Mouse (Mus musculus) midbrain, embryonic 13.5 days (tissue): ENCODE results near the gene Kcnk3. TPM values are rescaled to one million over a fixed set of nuclear protein-coding genes. Genes with fewer than 3 reads are reported as not detected.

Source experiments
- ATAC-seq: fragments of 200-750 bp; cut with Nextera tagmentation; 2 replicates; pipeline ENCODE4 v1.8.0; 2017; ENCODE audit warnings: mild to moderate bottlenecking, moderate TSS enrichment, moderate library complexity
- H3K27ac ChIP-seq: fragments of 300-500 bp; sonication (generic); 2 replicates; pipeline ENCODE4 v1.5.1; 2015; ENCODE audit warnings: inconsistent platforms, mild to moderate bottlenecking, moderate library complexity
- H3K27me3 ChIP-seq: fragments of 300-500 bp; sonication (generic); 2 replicates; pipeline ENCODE4 v1.6.1; 2015; ENCODE audit warnings: mild to moderate bottlenecking, inconsistent platforms
- H3K36me3 ChIP-seq: fragments of 300-500 bp; sonication (generic); 2 replicates; pipeline ENCODE4 v1.6.1; 2015; ENCODE audit warnings: mild to moderate bottlenecking, inconsistent platforms
- H3K4me1 ChIP-seq: fragments of 300-500 bp; sonication (generic); replicated peaks from 2 replicates; pipeline ENCODE4 v1.6.1; 2015; ENCODE audit warnings: inconsistent platforms
- H3K4me2 ChIP-seq: fragments of 300-500 bp; sonication (generic); replicated peaks from 2 replicates; pipeline ENCODE4 v1.6.1; 2015; ENCODE audit warnings: moderate library complexity, mild to moderate bottlenecking, inconsistent platforms
- H3K4me3 ChIP-seq: fragments of 300-500 bp; sonication (generic); replicated peaks from 2 replicates; pipeline ENCODE4 v1.5.1; 2015; ENCODE audit warnings: mild to moderate bottlenecking, inconsistent platforms
- H3K9ac ChIP-seq: fragments of 300-500 bp; sonication (generic); replicated peaks from 2 replicates; pipeline ENCODE4 v1.6.1; 2015; ENCODE audit warnings: mild to moderate bottlenecking, inconsistent platforms
- H3K9me3 ChIP-seq: fragments of 300-500 bp; sonication (generic); 2 replicates; pipeline ENCODE4 v1.6.1; 2016; ENCODE audit warnings: mild to moderate bottlenecking, inconsistent platforms
- WGBS: fragments of 180-500 bp; shearing (Covaris S2); methylation state at CpG from one replicate; pipeline ENCODE4 v1.1.7; 2015; 5-methylcytosine and 5-hydroxymethylcytosine counted together
- polyA plus RNA-seq: library from polyadenylated mRNA; unstranded; fragments of >200 nt; fragmentation: Nextera tagmentation; extraction: Ambion mirVana; gene quantifications from 2 replicates; pipeline ENCODE4 v1.2.1, GENCODE M21; 2015

The Kcnk3 gene
- polyA plus RNA-seq, 1 experiment from 2014 or later: 1.9 TPM

DNA sequence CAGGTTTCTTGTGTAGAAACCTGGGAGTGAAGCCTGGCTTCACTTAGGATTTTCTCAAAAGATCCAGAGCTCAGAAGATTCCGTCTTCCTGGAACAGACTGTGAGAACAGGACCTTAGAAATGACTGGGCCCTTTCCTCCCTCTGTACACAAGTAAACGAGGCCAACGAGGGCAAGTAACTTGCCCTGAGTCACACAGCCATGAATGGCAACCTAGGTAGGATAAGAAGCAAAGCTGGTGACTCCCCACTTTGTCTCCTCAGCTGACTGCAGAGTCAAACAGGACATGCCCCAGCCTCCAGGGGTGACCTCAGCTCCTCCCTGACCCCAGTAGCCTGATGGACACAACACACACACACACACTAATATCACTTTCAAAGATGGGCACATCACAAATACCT lies 37.4 kb downstream of the Kcnk3 start:
- no peak for ATAC-seq
- Histone ChIP-seq H3K4me1 (peaks cover 14% of the 10 kb centered on the region), H3K4me3 (no peak overlapping the region), H3K27me3 (peaks cover 47% of the 10 kb centered on the region), H3K27ac (no peak overlapping the region), H3K9ac (no peak overlapping the region), H3K9me3 (no peaks in the 10 kb centered on the region), H3K4me2 (no peak overlapping the region), H3K36me3 (no peaks in the 10 kb centered on the region)
- WGBS: 81% methylated on average over 3 of the region's 3 CpGs

DNA sequence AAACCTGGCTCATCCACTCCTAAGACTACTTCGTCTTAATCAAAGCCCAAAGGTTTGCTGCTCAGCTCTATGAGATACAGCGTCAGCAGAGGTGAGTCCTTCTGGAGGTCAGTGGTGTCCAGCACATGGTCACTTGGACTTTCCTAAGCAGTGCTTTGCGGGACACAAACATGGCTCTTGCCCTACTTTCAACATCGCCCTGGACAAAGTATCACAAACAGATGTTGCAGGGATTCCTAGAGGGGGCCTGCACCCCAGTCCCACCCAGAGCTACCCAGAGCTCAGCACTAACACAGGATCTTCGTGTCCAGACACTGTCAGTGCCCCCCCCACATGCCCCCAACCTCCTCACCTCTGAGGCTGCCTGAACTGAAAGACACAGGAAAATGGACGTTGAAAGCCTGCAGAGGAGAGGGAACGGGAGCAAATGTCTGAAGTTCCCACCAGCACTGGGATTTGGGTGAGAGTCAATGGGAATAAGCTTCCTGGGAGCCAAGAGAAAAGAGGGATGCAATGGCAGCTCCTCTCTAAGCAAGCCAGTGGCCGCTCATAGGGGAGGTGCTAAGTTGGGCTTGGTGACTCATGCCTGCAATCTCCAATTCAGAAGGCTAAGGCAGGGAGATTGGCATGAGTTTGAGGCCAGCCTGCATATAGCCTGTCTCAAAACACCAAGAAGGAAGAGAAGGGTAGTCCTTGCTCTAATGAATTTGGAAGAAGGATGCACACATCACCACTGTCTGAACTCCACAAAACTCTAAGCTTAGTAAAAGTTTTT lies 38.5 kb downstream of the Kcnk3 start:
- H3K4me3 ChIP-seq: no peak overlapping the region
- H3K4me1 ChIP-seq: peaks cover 14% of the 10 kb centered on the region
- 83% methylated on average over 8 of the region's 8 CpGs for WGBS
- peaks cover 35% of the 10 kb centered on the region for H3K27me3 ChIP-seq
- H3K27ac ChIP-seq: no peak overlapping the region
- no peak for ATAC-seq
- H3K36me3 ChIP-seq: no peaks in the 10 kb centered on the region
- no peaks in the 10 kb centered on the region for H3K9me3 ChIP-seq
- H3K9ac ChIP-seq: no peak overlapping the region
- H3K4me2 ChIP-seq: no peak overlapping the region

DNA sequence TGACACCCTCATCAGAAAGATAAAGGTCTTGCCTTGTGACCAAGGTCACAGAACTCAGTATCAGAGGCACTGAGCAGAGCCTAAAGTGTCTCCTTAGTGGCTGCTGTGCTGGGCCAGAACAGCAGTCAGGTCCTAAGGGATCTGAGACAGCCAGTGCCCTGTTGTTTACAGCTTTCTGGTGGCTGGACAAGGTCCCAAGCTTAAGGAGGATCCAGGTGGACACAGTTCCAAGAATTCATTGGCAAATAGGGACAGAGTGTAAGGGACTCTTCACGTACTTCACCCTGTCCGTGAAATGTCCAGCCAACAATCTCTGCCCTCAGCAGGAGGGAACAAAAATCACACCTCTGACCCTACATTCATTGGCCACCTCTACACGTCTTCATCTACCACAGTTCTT lies 40.5 kb downstream of the Kcnk3 start:
- H3K9ac ChIP-seq: no peak overlapping the region
- 86% methylated on average over 3 of the region's 3 CpGs for WGBS
- no peak overlapping the region for H3K27ac ChIP-seq
- no peaks in the 10 kb centered on the region for H3K36me3 ChIP-seq
- H3K4me2 ChIP-seq: no peak overlapping the region
- no peaks in the 10 kb centered on the region for H3K4me1 ChIP-seq
- no peak overlapping the region for H3K4me3 ChIP-seq
- H3K27me3 ChIP-seq: peaks cover 15% of the 10 kb centered on the region
- ATAC-seq: no peak
- no peaks in the 10 kb centered on the region for H3K9me3 ChIP-seq

DNA sequence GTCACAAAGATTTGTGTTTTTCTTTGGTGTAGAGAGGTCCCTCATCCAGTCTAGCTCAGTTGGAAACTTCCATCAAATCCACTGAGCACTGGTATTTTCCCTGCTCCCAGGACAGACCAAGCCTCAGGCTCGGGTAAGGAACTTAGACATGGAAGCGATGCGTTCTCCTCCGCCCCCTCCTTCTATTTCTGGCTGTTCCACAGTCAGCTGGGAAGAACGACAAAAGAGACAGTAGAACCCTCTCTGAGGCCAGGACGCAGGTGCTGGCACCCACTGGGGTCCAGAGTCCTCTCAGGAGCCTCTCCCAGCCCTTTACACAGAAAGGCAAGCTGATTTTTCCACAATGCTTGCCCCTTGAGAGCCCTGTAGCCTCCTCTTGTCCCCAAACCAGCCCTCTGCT lies 42.4 kb downstream of the Kcnk3 start:
- Histone ChIP-seq H3K27ac (no peak overlapping the region), H3K4me1 (no peaks in the 10 kb centered on the region), H3K4me3 (no peak overlapping the region), H3K9ac (no peak overlapping the region), H3K36me3 (no peaks in the 10 kb centered on the region), H3K4me2 (no peak overlapping the region), H3K27me3 (0 out of 2 replicates have a peak, but pooled peaks cover 4% of the 10 kb centered on the region), H3K9me3 (no peaks in the 10 kb centered on the region)
- ATAC-seq: no peak
- WGBS: 81% methylated on average over 6 of the region's 6 CpGs

DNA sequence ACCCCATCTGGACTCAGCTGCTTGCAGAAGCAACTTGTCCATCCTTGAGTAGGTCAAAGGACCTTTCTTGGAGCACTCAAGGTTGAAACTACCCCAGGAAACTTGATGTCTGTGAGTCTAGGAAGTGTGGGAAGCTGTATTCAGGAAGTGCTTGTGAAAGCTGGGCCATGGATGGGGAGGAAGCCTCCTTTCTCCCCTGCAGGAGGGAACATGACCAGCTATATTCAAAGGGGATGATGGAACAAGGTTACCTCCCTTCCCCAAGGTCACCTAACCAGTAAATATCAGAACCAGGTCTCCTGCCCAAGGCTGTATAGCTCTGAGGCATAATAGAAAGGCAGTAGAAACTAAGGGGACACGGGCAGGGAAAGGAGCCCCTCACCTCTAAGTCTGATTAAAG lies 44.2 kb downstream of the Kcnk3 start:
- 77% methylated on average over 1 of the region's 1 CpGs for WGBS
- H3K9me3 ChIP-seq: no peaks in the 10 kb centered on the region
- H3K9ac ChIP-seq: no peak overlapping the region
- no peak overlapping the region for H3K27ac ChIP-seq
- ATAC-seq: no peak
- no peaks in the 10 kb centered on the region for H3K36me3 ChIP-seq
- no peaks in the 10 kb centered on the region for H3K27me3 ChIP-seq
- H3K4me3 ChIP-seq: no peak overlapping the region
- no peaks in the 10 kb centered on the region for H3K4me1 ChIP-seq
- H3K4me2 ChIP-seq: no peak overlapping the region

DNA sequence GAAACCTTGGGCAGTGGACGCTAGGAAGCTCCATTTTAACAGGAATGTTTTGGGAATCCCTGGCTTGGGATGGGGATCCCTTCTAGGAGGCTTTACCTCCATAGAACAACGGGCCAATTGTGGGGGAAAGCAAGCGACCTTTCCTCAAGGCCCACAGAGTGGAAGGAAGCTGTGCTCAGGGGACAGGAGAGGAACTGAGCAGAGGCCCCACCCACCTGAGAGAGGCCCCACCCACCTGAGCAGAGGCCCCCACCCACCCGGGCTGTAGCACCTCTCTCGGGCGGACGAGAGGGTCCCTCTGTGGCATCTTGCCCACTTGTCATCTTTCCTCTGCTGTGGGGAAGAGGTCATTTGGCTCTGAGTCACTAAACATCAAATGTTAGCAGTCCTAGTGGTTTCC lies 49.0 kb downstream of the Kcnk3 start:
- Histone ChIP-seq H3K36me3 (no peaks in the 10 kb centered on the region), H3K4me2 (no peak overlapping the region), H3K9ac (no peak overlapping the region), H3K4me1 (no peaks in the 10 kb centered on the region), H3K27me3 (no peaks in the 10 kb centered on the region), H3K4me3 (no peak overlapping the region), H3K27ac (no peak overlapping the region), H3K9me3 (no peaks in the 10 kb centered on the region)
- WGBS: 68% methylated on average over 7 of the region's 7 CpGs
- ATAC-seq: no peak

DNA sequence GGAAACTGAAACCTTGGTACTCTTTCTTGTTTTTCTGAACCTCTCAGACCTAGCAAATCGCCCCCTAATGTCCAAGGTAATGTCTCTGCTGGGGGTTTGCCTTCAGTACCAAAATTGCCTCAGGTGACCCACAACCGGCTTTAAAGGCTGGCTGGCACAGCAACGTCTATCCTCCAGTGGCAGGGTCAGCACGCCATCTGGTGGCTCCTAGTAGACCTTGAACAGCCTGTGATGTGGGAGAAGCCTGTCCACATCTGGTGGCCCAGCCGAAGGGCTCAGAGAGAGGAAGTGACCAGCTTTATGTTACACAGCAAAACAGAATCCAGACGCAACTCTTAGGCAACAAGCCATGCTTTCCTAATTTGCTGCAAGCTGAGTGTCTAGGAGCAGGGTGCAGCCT lies 50.1 kb downstream of the Kcnk3 start:
- Histone ChIP-seq H3K27me3 (no peaks in the 10 kb centered on the region), H3K4me2 (no peak overlapping the region), H3K4me3 (no peak overlapping the region), H3K36me3 (no peaks in the 10 kb centered on the region), H3K27ac (no peak overlapping the region), H3K9ac (no peak overlapping the region), H3K4me1 (no peaks in the 10 kb centered on the region), H3K9me3 (no peaks in the 10 kb centered on the region)
- peak; percentile 72 for ATAC-seq
- WGBS: 6% methylated on average over 6 of the region's 6 CpGs

DNA sequence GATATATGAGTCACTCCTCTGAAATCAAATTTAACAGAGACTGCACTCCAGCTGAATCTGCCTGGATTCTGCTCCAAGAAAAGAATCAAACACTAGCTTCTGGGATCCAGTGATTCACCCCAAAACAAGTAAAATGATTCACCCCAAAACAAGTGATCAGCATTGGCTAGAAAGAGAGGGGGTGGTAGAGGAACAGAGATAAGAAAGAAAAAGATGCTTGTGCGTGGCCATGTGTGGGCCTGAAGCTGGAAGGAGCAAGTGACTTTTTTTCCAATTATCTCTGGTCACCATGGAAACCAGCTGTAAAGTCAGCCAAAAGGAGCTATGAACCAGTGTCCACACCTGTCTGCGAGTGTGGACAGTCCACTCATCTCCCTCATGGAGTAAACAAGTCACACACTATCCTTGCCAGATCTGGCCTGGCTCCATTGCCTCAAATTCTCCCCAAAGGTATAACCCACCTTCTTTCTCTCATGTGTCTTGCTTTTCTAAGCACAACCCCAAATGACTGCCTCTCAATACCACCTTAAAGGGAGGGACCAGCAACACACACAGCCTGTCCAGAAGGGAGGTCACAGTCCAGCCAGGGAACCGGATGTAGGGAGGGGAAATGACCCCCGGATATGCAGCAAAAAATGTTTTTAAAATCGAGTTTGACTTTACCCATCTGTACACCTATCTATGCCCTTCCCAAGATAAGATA lies 55.7 kb downstream of the Kcnk3 start:
- H3K4me1 ChIP-seq: peaks cover 12% of the 10 kb centered on the region
- H3K9ac ChIP-seq: no peak overlapping the region
- no peak overlapping the region for H3K4me3 ChIP-seq
- no peaks in the 10 kb centered on the region for H3K9me3 ChIP-seq
- no peak for ATAC-seq
- no peak overlapping the region for H3K27ac ChIP-seq
- no peaks in the 10 kb centered on the region for H3K36me3 ChIP-seq
- WGBS: 62% methylated on average over 5 of the region's 5 CpGs
- no peaks in the 10 kb centered on the region; the same call in 1 of the 2 replicates for H3K27me3 ChIP-seq
- no peak overlapping the region for H3K4me2 ChIP-seq

DNA sequence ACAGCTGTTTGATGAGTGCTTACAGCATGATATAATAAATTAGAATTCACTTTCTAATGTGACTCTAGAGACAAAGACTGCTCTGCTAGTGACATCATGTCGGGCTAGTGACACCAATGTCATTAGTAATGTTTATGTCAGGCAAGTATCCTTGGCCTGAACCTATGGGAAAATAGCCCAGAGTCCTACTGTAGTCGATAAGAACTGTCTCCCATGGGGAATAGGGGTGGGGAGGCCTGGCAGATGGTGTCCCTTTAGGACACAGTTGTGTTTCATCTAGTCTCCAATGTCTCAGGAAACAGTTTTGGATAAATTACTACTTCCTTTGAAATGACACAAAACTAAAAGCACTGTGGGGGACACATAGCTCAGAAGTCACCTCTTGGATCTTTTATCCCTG lies 58.1 kb downstream of the Kcnk3 start:
- H3K4me2 ChIP-seq: no peak overlapping the region
- H3K27me3 ChIP-seq: no peaks in the 10 kb centered on the region; the same call in 1 of the 2 replicates
- H3K4me3 ChIP-seq: no peak overlapping the region
- 82% methylated on average over 2 of the region's 2 CpGs for WGBS
- H3K36me3 ChIP-seq: no peaks in the 10 kb centered on the region
- H3K9ac ChIP-seq: no peak overlapping the region
- H3K9me3 ChIP-seq: no peaks in the 10 kb centered on the region
- no peak overlapping the region for H3K27ac ChIP-seq
- H3K4me1 ChIP-seq: peaks cover 20% of the 10 kb centered on the region
- no peak for ATAC-seq

DNA sequence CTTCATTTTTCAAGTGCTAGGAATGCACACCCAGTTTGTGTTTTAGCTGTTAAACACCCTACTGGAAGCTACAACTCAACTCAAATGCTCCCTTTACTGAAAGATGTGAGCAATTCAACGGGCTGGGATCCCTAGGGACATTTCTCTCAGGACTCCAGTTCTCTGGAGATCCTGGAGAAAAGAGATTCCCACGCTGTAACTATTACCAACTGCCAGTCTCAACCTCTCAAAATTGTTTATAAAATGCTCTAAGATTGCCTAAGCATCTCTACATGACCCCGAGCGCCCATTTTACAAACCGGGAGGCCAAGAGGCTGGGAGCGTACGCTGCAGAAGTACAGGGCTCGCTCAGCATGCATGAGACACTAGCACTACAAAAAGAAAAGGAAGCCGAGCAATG lies 59.4 kb downstream of the Kcnk3 start:
- no peaks in the 10 kb centered on the region; the same call in 1 of the 2 replicates for H3K27me3 ChIP-seq
- WGBS: 15% methylated on average over 9 of the region's 9 CpGs
- peak overlapping the region; percentile 73 for H3K27ac ChIP-seq
- peak overlapping the region; percentile 92 for H3K4me3 ChIP-seq
- H3K36me3 ChIP-seq: 0 out of 2 replicates have a peak, but pooled peaks cover 5% of the 10 kb centered on the region
- H3K4me1 ChIP-seq: peaks cover 20% of the 10 kb centered on the region
- ATAC-seq: no peak; the same call in 1 of the 2 replicates
- H3K4me2 ChIP-seq: peak overlapping the region; percentile 94
- peak overlapping the region; percentile 83 for H3K9ac ChIP-seq
- no peaks in the 10 kb centered on the region for H3K9me3 ChIP-seq

DNA sequence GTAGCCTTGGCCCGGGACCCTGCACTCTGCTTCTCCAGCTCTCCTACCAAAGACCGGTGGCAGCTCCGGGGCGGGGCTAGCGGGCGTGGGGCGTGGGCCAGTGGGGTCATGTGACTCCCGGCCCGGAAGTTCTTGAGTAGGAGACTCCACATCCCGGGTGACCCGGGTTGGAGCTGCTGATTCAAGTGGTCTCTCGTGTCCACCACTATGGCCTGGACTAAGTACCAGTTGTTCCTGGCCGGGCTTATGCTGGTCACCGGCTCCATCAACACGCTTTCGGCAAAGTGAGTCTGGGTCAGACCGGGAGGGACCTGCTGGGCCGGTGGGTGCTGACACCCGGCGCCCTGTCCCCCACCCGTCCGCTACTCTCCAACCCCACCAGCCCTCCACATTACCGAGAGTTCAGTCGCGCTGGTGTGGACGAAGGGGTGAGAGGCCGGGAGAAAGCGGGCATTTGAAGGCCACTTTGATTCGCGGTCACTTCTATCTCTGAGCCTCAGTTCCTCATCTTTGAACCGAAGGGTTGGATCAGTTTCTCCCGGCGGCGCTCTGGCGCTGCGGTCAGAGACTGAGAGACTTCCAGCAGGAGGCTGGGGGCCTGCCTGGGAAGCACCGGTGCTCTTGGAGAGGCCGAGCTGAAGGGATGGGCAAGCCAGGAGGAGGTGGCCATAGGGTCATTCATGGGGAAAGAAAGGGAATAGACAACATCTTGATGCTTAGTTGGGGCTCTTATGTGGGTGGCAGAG lies 60.0 kb downstream of the Kcnk3 start, which contains the start of gene Slc35f6:
Gene Slc35f6 (plus strand): TSS at position 119 of the 746 bp plus-strand sequence.
- Histone ChIP-seq H3K4me2 (peak within 1 kb of the TSS; percentile 94), H3K4me1 (peaks cover 20% of the 10 kb centered on the region), H3K4me3 (peak within 1 kb of the TSS; percentile 92), H3K9me3 (no peaks in the 10 kb centered on the region), H3K27me3 (no peaks in the 10 kb centered on the region; the same call in 1 of the 2 replicates), H3K36me3 (0 out of 2 replicates have a peak, but pooled peaks cover 5% of the 10 kb centered on the region), H3K27ac (peak within 1 kb of the TSS; percentile 73), H3K9ac (peak within 1 kb of the TSS; percentile 83)
- WGBS: under 1% methylated on average over 38 of the region's 38 CpGs
- ATAC-seq: peak; percentile 96

DNA sequence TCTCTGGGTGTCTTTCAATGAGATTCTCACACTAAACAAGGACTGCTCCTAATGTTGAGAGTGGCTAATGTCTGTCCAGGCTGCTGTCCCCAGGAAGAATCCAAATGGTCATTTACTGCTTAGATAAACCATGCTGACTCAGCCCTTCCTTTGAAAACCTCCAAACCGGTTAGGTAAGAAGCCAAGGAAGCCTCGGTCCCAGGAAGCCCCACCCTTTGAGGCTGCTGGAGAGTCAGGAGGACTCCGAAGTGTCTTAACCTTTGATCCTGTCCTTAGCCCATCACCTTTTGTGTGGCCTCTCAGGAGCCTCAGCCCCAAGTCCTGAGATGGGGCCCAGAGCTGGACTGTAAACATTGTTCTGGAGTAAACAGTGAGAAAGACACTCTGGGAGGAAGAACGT lies 61.6 kb downstream of the Kcnk3 start:
- no peak overlapping the region for H3K27ac ChIP-seq

More for the DNA sequence above, 61.6 kb downstream of the Kcnk3 start:
- Histone ChIP-seq H3K4me3 (no peak overlapping the region), H3K27me3 (no peaks in the 10 kb centered on the region; the same call in 1 of the 2 replicates), H3K36me3 (peaks cover 8% of the 10 kb centered on the region), H3K4me1 (peaks cover 20% of the 10 kb centered on the region), H3K4me2 (no peak overlapping the region), H3K9ac (no peak overlapping the region), H3K9me3 (no peaks in the 10 kb centered on the region)
- no peak for ATAC-seq
- 80% methylated on average over 4 of the region's 4 CpGs for WGBS
